ENCODE assay signal across 19 mouse cellular contexts in the genomic region with DNA sequence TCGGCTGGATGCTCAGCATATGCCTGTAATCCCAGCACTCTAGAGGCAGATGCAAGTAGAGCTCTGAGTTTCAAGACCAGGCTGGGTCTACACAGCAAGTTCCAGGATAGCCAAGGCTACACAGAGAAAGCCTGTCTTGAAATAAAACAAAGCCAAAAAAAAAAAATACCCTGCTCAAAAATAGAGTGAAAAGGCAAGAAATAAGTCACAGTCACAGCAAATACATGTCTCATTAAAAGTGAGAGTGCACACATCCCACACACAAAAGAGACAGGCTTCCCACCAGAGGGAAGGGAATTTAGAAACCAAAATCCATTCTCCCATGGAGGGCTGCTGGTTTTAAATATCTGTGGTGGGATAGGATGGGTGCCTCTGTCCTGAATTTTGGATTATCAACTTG. TPM values are rescaled to one million over a fixed set of nuclear protein-coding genes. Genes with fewer than 3 reads are reported as not detected.
"Had no signal": no experiment of that assay in that cellular context is flagged by ENCODE, and none has a peak within 500 bp of the region (broad histone marks: within the 10 kb centered on the region; RNA-seq: fewer than 3 reads in every experiment).

No protein-coding gene starts in this region.

- H3K27me3 ChIP-seq: lung, embryonic 15.5 days had no signal

- DNase-seq: liver, postnatal 0 days; lung, adult 2 months; lung, postnatal 4 days; midbrain, embryonic 14.5 days; retina, postnatal 1 day; right cerebral cortex, adult 18-20 months; right cerebral cortex, postnatal 25 days; right cerebral cortex, postnatal 4 days; spleen, adult 18-20 months; thymus, adult 18-20 months; thymus, postnatal 14 days; thymus, postnatal 36 days had no signal

- H3K36me3 ChIP-seq: lung, embryonic 15.5 days; midbrain, embryonic 10.5 days; midbrain, embryonic 12.5 days; neural tube, embryonic 12.5 days had no signal

- H3K27ac ChIP-seq: lung, embryonic 15.5 days; midbrain, embryonic 10.5 days; midbrain, embryonic 12.5 days; neural tube, embryonic 12.5 days had no signal

- H3K4me3 ChIP-seq: lung, embryonic 15.5 days; midbrain, embryonic 10.5 days; midbrain, embryonic 12.5 days; neural tube, embryonic 12.5 days had no signal

- H3K4me2 ChIP-seq: lung, embryonic 15.5 days; midbrain, embryonic 12.5 days; neural tube, embryonic 12.5 days had no signal

RNA-seq across cellular contexts. Expression of a gene that starts 1.9 kb away (rescaled TPM):
- total RNA-seq: megakaryocyte, adult 5-6 weeks; megakaryocyte-erythroid progenitor cell, adult 5-6 weeks; neutrophil, adult 5-6 weeks had no signal

RNA-seq across cellular contexts. Expression of a gene that starts 2.5 kb away (rescaled TPM):
- total RNA-seq: megakaryocyte, adult 5-6 weeks; neutrophil, adult 5-6 weeks had no signal
